Mouse (Mus musculus) forebrain, embryonic 15.5 days (tissue): ENCODE measurements around the gene Fgfrl1. TPM values are rescaled to one million over a fixed set of nuclear protein-coding genes. Genes with fewer than 3 reads are reported as not detected.

ENCODE experiments used
- ATAC-seq: fragments of 200-750 bp; cut with Nextera tagmentation; replicated peaks from 2 replicates; pipeline ENCODE4 v1.8.0; 2017; ENCODE audit warnings: mild to moderate bottlenecking, moderate TSS enrichment, moderate library complexity
- H3K27ac ChIP-seq: fragments of 300-500 bp; sonication (generic); replicated peaks from 2 replicates; pipeline ENCODE4 v1.5.1; 2015; ENCODE audit warnings: mild to moderate bottlenecking, inconsistent platforms
- H3K27me3 ChIP-seq: fragments of 300-500 bp; sonication (generic); 2 replicates; pipeline ENCODE4 v1.6.1; 2015; ENCODE audit warnings: inconsistent platforms
- H3K36me3 ChIP-seq: fragments of 300-500 bp; sonication (generic); 2 replicates; pipeline ENCODE4 v1.6.1; 2015; ENCODE audit warnings: mild to moderate bottlenecking, inconsistent platforms
- H3K4me1 ChIP-seq: fragments of 300-500 bp; sonication (generic); 2 replicates; pipeline ENCODE4 v1.6.1; 2015; ENCODE audit warnings: inconsistent platforms
- H3K4me2 ChIP-seq: fragments of 300-500 bp; sonication (generic); replicated peaks from 2 replicates; pipeline ENCODE4 v1.6.1; 2015; ENCODE audit warnings: mild to moderate bottlenecking, inconsistent platforms
- H3K4me3 ChIP-seq: fragments of 300-500 bp; sonication (generic); 2 replicates; pipeline ENCODE4 v1.5.1; 2015; ENCODE audit warnings: mild to moderate bottlenecking, inconsistent platforms
- H3K9ac ChIP-seq: fragments of 300-500 bp; sonication (generic); replicated peaks from 2 replicates; pipeline ENCODE4 v1.6.1; 2015; ENCODE audit warnings: mild to moderate bottlenecking, inconsistent platforms
- H3K9me3 ChIP-seq: fragments of 300-500 bp; sonication (generic); 2 replicates; pipeline ENCODE4 v1.6.1; 2016; ENCODE audit warnings: inconsistent platforms
- WGBS: fragments of 180-500 bp; shearing (Covaris S2); methylation state at CpG from one replicate; pipeline ENCODE4 v1.1.7; 2015; ENCODE audit warnings: mixed read lengths; 5-methylcytosine and 5-hydroxymethylcytosine counted together
- polyA plus RNA-seq: library from polyadenylated mRNA; unstranded; fragments of >200 nt; fragmentation: Nextera tagmentation; extraction: Ambion mirVana; gene quantifications from 2 replicates; pipeline ENCODE4 v1.2.1, GENCODE M21; 2015

Gene Fgfrl1
- polyA plus RNA-seq, 1 experiment from 2014 or later = 9.4 TPM

DNA sequence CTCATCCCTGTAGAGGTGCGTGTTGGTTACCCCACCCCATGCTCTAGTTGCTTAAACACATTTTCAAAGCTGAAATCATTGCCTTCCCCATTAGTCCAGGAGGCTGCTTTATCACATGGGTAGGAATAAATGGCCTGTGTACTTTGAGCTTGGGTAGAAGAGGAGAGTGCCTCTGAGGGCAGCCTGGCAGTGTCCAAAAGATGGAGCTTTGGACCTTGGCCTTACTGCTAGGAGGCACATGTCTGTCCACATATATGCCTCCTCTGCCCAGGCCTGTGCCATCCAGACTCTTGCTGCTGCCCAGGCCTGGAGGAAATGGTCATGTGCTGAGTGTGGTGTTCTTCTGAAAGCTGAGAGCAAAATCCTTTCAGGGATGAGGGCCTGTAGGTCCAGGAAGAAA lies 16.2 kb downstream of the Fgfrl1 start:
- Histone ChIP-seq H3K4me2 (no peak overlapping the region), H3K36me3 (no peaks in the 10 kb centered on the region), H3K9ac (no peak overlapping the region), H3K4me1 (no peaks in the 10 kb centered on the region), H3K27me3 (no peaks in the 10 kb centered on the region), H3K9me3 (no peaks in the 10 kb centered on the region), H3K27ac (no peak overlapping the region), H3K4me3 (no peak overlapping the region)
- no peak for ATAC-seq
- 97% methylated on average over 1 of the region's 1 CpGs for WGBS

DNA sequence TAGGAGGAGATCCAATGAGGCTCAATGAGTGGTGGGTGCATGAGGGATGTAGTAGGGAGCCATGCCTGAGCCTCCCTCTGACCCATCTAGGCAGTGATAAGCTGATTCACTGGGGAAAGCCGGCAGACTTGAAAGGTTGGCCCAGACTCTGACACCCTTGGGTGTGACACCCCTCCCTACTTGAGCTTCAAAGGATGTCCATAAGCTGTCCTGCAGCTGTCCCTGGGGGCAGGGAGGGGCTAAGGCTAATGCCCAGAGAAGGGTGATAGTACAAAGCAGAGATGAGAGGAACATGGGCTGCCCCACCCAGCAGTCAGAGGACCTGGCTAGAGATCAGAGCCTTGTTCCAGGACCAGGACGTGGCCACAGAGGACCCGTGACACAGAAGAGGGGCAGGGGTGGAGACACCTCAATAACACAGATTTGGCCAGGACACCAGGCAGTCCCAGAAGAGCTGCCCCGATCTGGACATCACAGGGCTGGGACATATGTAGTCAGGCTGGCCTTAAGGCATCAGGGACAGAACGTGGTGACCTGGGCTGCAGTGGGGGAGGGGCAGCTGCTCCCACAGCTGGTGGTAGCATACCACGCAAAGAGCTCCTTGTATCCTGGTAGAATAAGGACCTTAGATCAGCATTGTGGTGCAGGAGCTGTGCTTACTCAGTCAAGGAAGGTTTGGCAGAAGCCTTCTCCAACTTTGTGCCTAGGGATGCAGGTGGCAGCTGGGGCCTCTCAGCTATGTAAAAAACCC lies 17.0 kb downstream of the Fgfrl1 start:
- Histone ChIP-seq H3K4me2 (no peak overlapping the region), H3K36me3 (no peaks in the 10 kb centered on the region), H3K9ac (no peak overlapping the region), H3K4me3 (no peak overlapping the region), H3K4me1 (peaks cover 3% of the 10 kb centered on the region; the same call in 1 of the 2 replicates), H3K27ac (no peak overlapping the region), H3K27me3 (no peaks in the 10 kb centered on the region), H3K9me3 (no peaks in the 10 kb centered on the region)
- WGBS = 69% methylated on average over 6 of the region's 6 CpGs
- ATAC-seq = no peak

DNA sequence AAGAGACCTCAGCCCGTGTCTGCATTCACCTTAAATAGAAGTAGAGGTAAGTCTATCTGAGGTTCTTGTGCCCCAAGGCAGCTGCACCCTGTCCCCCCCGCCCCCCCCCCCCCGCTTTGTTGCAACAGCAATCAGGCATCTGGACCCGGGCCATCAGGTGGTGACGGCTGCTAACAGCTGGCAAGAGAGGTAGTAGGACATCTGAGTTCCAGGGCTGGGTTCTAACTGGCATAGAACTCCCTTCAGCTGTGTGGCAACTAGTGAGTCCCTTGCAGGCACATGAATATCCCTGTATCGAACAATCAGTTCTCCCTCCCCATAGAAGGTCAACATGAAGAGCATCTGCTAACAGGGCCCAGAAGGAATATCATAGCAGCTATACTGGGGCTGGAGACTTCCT lies 19.8 kb downstream of the Fgfrl1 start:
- Histone ChIP-seq H3K4me3 (no peak overlapping the region), H3K4me1 (peaks cover 6% of the 10 kb centered on the region; the same call in 1 of the 2 replicates), H3K36me3 (no peaks in the 10 kb centered on the region), H3K9ac (no peak overlapping the region), H3K27me3 (no peaks in the 10 kb centered on the region), H3K27ac (no peak overlapping the region), H3K4me2 (no peak overlapping the region), H3K9me3 (no peaks in the 10 kb centered on the region)
- no peak for ATAC-seq
- WGBS = 80% methylated on average over 6 of the region's 6 CpGs

DNA sequence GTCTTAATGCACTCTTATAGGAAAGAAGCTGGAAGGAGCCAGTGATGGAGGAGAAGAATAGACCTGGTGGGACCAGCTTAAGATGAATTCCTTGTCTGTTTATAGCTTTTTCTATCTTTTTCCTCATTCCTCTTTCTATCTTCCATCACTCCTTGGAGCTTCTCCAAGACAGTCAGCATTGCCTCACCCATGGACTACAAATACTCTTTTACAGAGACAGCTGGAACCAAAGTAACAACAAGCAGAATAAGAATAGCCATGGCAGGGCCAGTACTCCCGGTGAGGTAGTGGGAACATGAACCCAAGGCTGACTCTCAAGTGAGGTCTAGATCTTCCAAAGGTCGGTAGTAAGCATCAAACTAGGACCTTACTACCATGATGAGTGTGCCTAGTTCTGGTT lies 20.9 kb downstream of the Fgfrl1 start:
- H3K36me3 ChIP-seq = no peaks in the 10 kb centered on the region
- ATAC-seq = no peak
- H3K27me3 ChIP-seq = no peaks in the 10 kb centered on the region
- peaks cover 6% of the 10 kb centered on the region; the same call in 1 of the 2 replicates for H3K4me1 ChIP-seq
- H3K4me3 ChIP-seq = no peak overlapping the region
- 90% methylated on average over 2 of the region's 2 CpGs for WGBS
- H3K9me3 ChIP-seq = no peaks in the 10 kb centered on the region
- no peak overlapping the region for H3K9ac ChIP-seq
- no peak overlapping the region for H3K27ac ChIP-seq
- no peak overlapping the region for H3K4me2 ChIP-seq

DNA sequence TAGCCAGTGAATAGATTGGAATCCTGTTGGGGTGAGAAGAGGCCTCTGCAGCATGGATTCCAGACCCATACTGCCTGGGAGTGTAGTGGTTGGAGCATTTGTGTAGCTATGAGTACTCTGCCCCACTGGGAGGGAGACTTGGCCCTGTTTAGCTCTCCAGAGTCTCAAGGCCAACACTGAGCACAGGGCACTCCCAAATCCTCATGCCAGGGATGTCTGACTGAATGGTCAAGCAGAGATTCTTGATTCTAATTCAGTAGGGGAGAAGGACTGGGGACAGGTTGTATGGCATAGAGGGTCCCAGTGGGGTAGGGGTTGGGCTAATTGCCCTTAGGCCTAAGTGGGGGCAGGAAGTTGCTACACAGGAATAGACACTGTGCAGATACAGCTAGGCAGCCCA lies 21.5 kb downstream of the Fgfrl1 start:
- H3K9ac ChIP-seq = no peak overlapping the region
- H3K4me1 ChIP-seq = peaks cover 6% of the 10 kb centered on the region; the same call in 1 of the 2 replicates
- no peak for ATAC-seq
- H3K4me2 ChIP-seq = no peak overlapping the region
- no peaks in the 10 kb centered on the region for H3K9me3 ChIP-seq
- no peaks in the 10 kb centered on the region for H3K36me3 ChIP-seq
- no peak overlapping the region for H3K4me3 ChIP-seq
- no peaks in the 10 kb centered on the region for H3K27me3 ChIP-seq
- H3K27ac ChIP-seq = no peak overlapping the region

DNA sequence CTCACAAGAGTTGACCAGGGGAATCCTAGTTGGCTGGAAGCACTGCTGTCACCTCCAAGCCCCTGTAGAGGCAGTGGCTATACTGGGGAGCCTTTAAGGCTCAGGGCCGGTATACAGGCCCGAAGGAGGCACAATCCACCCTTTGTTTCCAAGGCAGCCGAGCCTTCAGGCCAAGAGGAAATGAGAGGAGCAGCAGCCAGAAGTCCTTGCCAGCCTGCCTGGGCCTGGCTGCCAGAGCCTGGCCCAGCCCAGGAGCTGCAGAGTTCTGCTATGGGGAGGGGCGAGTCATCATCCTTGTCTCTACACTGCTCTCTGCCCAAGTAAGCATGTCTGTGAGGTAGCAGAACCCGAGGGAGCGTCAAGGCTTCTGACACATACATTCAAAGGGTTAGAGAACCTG lies 22.0 kb downstream of the Fgfrl1 start:
- Histone ChIP-seq H3K27ac (no peak overlapping the region), H3K36me3 (no peaks in the 10 kb centered on the region), H3K9me3 (no peaks in the 10 kb centered on the region), H3K4me1 (peaks cover 6% of the 10 kb centered on the region; the same call in 1 of the 2 replicates), H3K27me3 (no peaks in the 10 kb centered on the region), H3K4me2 (no peak overlapping the region), H3K9ac (no peak overlapping the region), H3K4me3 (no peak overlapping the region)
- peak; percentile 76 for ATAC-seq
- 49% methylated on average over 6 of the region's 6 CpGs for WGBS

DNA sequence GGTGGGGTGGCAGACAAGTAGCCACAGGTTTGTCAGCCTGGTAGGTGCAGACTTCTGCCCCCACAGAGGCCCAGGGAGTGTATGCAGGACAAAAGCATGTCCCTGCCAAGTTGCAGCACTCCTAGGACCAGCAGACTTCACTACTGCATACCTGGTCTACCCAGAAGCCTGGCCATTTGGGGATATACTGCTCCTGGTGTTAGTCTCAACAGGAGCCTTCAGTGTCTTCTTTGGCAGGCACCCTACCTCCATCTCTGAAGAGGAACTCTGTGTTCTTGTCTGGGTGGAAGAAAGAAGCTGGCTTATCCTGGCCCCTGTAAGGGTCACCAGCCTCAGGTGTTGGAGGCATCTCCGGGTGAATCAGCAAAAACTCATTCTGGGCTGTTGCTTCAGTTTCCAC lies 23.8 kb downstream of the Fgfrl1 start:
- ATAC-seq = no peak
- Histone ChIP-seq H3K36me3 (no peaks in the 10 kb centered on the region), H3K27me3 (no peaks in the 10 kb centered on the region), H3K4me3 (no peak overlapping the region), H3K4me1 (peaks cover 6% of the 10 kb centered on the region; the same call in 1 of the 2 replicates), H3K27ac (no peak overlapping the region), H3K9me3 (no peaks in the 10 kb centered on the region), H3K9ac (no peak overlapping the region), H3K4me2 (no peak overlapping the region)
- 93% methylated on average over 1 of the region's 1 CpGs for WGBS

DNA sequence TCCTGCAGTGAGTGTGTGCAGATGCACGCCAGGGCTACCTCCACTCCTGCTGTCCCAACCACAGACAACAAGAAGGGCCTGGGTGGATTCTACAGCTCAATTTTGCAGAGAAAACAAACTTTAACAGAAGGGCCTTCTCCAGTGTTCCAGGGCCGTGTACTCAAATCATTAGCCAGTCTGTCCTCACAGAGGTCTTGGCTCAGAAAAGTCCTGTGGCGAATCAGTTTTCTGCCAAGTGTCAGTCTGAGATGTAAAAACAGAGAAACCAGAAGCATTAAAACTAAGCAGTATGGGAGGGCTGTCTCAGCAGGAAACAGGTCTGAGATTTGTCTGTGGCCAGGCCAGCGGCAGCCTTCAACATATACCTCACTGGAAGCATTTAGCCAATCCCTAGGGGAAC lies 25.9 kb downstream of the Fgfrl1 start:
- Histone ChIP-seq H3K4me3 (no peak overlapping the region), H3K27ac (no peak overlapping the region), H3K9me3 (no peaks in the 10 kb centered on the region), H3K4me1 (peaks cover 6% of the 10 kb centered on the region; the same call in 1 of the 2 replicates), H3K4me2 (no peak overlapping the region), H3K27me3 (no peaks in the 10 kb centered on the region), H3K9ac (no peak overlapping the region), H3K36me3 (no peaks in the 10 kb centered on the region)
- no peak for ATAC-seq
- WGBS = 32% methylated on average over 4 of the region's 4 CpGs

DNA sequence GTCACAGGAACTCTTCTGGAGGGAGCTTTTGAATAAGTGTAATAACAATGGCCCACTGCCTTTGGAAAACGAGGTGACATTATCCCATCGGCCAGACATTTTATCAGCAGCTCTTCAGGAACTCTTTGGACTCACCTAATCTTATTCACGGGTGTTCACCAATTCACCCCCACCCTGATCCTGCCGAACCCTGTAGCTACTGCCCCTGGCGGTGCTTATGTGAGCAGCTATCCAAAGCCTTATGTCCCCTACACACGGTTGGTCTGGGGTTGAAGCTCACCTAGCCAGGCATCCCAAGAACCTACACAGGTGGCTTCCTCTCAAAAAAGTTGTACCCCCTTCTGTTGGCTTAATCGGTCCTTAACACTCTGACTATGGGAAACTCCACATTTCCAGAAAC lies 27.6 kb downstream of the Fgfrl1 start:
- H3K27me3 ChIP-seq = no peaks in the 10 kb centered on the region
- H3K9me3 ChIP-seq = no peaks in the 10 kb centered on the region
- ATAC-seq = no peak
- H3K27ac ChIP-seq = no peak overlapping the region
- no peak overlapping the region for H3K9ac ChIP-seq
- H3K4me2 ChIP-seq = no peak overlapping the region
- 68% methylated on average over 7 of the region's 7 CpGs for WGBS
- no peak overlapping the region for H3K4me3 ChIP-seq
- no peaks in the 10 kb centered on the region for H3K36me3 ChIP-seq
- no peaks in the 10 kb centered on the region for H3K4me1 ChIP-seq

DNA sequence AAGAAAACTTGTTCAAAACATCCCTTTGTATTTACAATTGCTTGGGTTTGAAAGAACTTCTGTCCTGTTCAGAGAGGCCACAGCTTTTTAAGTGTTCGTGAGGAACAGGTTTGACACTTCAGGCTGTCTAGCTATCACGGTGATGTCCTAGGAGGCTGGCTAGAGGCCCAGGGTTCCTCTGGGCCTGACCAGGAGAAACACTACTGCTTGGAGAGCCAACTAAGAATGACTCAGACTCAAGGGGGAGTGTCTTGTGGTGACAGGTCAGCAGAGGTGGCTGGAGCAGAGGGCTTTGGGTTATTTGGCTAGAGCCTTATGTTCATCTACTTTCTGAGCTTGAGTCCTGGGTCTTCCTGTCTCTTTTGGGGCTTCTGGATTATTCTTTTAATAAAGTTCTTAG lies 31.8 kb downstream of the Fgfrl1 start:
- no peaks in the 10 kb centered on the region for H3K9me3 ChIP-seq
- H3K4me2 ChIP-seq = no peak overlapping the region
- H3K9ac ChIP-seq = no peak overlapping the region
- no peaks in the 10 kb centered on the region for H3K27me3 ChIP-seq
- H3K36me3 ChIP-seq = no peaks in the 10 kb centered on the region
- ATAC-seq = no peak
- H3K27ac ChIP-seq = no peak overlapping the region
- H3K4me1 ChIP-seq = no peaks in the 10 kb centered on the region
- no peak overlapping the region for H3K4me3 ChIP-seq
- WGBS = 71% methylated on average over 2 of the region's 2 CpGs

DNA sequence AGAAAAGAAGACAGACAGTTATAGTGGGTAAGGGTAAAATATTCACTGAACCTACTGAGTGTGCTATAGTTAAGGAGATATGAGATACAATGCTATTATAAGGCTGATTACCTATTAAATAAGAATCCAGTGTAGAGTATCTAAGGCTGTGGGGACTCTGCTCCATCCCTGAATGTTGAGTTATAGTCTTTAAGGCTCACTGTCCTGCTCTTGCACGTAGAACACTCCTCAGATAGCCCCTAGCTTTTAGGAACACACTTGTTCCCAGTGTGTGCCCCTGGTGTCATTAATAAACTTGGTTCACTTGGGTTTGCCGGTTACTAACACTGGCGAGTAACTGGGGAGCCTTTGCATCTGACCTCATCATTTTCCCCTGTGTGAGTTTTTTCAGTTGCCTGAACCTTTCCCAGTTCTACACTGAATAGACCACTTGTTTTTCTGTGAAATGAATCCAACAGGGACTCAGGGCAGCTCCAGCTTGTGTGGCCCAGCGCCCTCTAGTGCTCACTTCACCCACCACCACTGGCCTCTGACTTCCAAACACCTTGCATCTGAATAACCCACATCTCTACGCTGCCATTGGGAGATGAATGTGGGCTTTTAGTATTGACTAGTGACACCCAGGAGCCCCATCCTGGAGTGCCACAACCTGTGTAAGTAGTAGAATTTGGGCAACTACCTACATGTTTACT lies 34.5 kb downstream of the Fgfrl1 start:
- Histone ChIP-seq H3K36me3 (no peaks in the 10 kb centered on the region), H3K4me3 (no peak overlapping the region), H3K4me2 (no peak overlapping the region), H3K9me3 (no peaks in the 10 kb centered on the region), H3K9ac (no peak overlapping the region), H3K27me3 (no peaks in the 10 kb centered on the region), H3K4me1 (no peaks in the 10 kb centered on the region), H3K27ac (no peak overlapping the region)
- peak; percentile 73 for ATAC-seq
- WGBS = 17% methylated on average over 5 of the region's 5 CpGs

DNA sequence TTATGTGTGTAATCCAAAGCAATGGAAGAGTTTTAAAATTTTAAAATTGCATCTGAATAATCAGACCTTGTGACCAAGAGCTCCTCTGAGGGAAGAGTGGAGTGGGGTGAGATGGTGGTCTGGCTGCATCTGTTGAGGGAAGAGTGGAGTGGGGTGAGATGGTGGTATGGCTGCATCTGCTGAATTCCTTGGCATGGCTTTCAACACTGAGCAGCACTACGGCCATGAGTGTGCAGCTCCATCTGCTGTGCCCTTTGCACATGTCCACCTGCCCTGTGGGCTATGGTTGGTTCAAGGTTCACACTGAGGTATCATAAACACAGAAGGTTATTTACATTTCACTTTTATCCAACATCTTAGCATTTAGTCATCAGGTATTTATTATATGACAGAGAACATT lies 35.2 kb downstream of the Fgfrl1 start:
- no peaks in the 10 kb centered on the region for H3K4me1 ChIP-seq
- H3K27me3 ChIP-seq = no peaks in the 10 kb centered on the region
- H3K36me3 ChIP-seq = no peaks in the 10 kb centered on the region
- WGBS = 88% methylated on average over 1 of the region's 1 CpGs
- no peak overlapping the region for H3K4me3 ChIP-seq
- no peaks in the 10 kb centered on the region for H3K9me3 ChIP-seq
- no peak overlapping the region for H3K4me2 ChIP-seq
- H3K9ac ChIP-seq = no peak overlapping the region
- ATAC-seq = no peak
- H3K27ac ChIP-seq = no peak overlapping the region
